Mouse (Mus musculus) MEL-GATA-1-ER (cell line): Measurements from ENCODE around the gene Ublcp1.
"Not testable (repeated sequence)": the region's sequence is repeated elsewhere in the genome, so short reads cannot be mapped to it uniquely, and the experiment has no call there.

Source experiments
- DNase-seq: peaks from one replicate; pipeline ENCODE4 v3.0.0-alpha.2; 2012; ENCODE audit warnings: low read depth; ENCODE audit errors: extremely low read depth

Gene Ublcp1

DNA sequence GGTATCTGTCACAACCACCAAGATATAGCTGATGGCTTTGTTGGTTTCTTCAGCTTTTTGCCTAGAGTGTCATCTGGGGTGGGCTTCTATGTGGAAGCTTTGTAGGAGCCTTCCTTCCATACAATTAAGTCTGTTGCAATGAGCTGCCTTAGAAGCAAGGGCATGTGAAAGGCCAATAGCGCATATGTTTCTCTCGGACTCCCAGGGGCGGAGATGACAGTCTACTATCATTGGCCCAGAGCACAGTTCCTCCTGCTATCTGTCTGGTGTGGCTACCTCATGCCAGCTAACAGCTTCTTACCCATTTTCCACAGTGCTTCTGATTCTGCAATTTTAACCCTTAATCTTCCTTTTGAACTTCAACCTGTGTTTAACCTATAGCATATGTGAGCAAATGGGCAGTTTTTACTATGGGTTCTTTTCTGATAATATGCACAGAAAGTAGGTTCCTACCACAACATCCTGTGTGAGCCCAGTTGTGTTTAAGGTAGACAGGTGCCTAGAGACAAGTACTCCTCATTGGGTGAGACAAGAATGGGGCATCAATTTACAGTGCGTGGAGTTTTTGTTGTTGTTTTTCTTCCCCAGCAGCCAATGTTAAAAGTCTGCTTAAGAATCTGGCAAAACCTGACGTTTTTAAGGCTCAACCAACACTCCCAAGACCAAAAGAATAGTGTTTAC, 24.5 kb upstream of the Ublcp1 start:
- DNase-seq, result no peak

- DNase-seq, result no peak
These were observed 18.8 kb upstream of the Ublcp1 start for GRCm38 (mm10) chr11:44489117-44489516.

GRCm38 (mm10) chr11:44485089-44485736, 14.9 kb upstream of the Ublcp1 start:
- no peak for DNase-seq

DNA sequence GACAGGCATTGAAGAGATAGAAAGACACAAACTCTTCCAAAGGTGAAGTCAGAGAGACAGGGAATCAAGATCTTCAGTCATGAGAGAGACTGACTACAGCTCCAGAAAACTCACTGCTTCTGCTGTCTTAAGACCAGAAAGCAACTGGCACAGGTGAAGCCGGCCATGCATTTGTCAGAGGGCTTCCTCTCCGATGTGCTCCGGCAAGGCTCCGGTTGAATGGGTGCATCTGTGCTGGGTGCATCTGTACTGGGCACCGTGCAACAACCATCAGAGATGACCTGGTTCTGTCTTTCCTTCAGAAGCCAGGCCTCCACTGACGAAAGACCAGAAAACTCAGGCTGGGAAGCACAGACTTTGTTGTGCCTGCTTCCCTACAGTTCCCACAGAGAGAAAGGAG, 9.9 kb upstream of the Ublcp1 start:
- DNase-seq, result no peak

GRCm38 (mm10) chr11:44478382-44478781, 8.1 kb upstream of the Ublcp1 start:
- peak; percentile 12 for DNase-seq

- DNase-seq, result no peak
These were observed 6.1 kb upstream of the Ublcp1 start for GRCm38 (mm10) chr11:44476445-44476844.

- DNase-seq, result no peak
These were observed 5.2 kb upstream of the Ublcp1 start for GRCm38 (mm10) chr11:44475467-44475866.

DNA sequence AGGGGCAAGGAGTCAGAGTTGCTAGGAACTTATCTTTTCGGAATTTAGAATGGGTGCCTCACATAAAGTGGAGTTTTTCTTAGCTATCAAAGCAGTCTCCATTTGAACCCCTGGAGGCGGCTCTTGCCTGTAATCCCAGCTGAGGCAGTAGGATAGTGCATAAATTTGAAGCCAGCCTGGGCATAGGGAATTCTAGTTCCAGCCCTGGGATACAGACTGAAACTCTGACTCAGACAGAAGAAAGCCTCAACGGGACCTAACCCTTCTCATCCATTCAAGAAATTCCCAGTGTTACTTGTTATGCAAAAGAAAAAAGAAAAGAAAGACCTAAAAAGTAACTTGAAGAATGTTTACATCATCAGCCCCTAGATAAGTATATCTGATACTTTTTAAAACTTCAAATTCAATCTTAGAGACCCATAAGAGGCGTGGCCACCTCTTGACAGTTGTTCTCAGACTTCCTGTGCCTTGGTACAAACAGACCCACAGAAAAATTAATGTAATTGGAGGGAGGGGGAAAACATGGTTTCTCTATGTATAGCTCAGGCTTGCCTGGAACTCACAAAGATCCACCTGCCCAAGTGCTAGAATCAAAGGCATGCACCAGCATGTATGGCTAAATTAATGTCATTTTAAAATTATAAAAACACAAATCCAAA, 1.2 kb upstream of the Ublcp1 start:
- no peak for DNase-seq

DNA sequence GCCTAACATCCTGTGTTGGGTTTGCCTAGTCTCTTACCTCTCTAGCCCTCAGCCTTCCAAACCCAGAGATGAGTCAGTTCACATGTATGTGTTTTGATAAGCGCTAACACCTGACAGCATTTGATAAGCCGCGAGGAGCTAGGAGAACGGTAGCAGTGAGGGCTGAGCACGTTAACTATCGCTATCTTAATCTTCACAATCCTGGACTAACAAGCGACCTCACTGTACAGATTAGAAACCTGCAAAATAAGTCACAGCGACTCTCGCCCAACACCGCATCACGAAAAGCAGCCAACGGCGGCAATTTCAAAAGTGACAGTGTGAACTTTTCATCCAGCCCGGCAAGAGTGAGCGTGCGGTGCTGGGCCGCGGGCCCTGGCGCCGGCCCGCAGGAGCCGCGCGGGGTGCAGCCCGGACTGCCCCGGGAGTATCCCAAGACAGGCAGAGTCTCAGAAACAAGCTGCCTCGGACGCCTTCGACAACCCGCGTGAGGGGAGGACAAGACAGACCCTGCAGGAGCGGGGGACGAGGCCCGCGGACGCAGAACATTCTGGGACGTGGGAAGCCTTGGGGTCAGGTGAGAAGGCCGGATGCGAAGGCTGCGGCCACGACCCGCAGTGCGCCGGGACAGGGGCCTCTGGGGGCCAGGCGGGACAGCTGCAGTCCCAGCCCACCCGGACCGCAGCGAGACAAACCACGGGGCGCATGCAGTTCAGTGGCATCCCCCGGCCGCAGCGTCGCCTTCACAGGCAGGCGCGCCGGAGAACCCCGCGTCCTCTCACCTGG, 459 bp downstream of the Ublcp1 start:
- peak; percentile 22 for DNase-seq

DNA sequence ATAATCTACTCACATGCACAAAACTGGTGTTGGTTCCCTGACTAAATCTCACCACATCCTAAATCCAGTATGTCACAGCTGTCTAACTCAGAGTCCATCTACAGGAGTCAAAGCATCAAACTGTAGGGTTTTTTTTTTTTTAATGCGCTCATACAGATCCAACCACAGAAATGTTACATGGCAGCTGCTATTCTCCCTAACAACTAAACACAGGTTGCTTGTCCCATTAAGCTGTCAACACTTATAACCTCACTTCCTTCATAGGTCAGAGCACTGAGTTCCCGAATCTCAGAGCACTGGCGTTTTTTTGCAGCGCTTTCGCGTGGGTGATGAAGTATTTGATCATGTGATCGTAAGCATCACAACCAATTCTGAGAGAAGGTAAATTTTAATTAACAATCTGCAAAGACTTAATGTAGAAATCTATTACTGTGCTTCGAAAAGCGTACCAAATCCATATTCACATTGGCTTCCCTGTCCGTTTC, 1.9 kb downstream of the Ublcp1 start:
- no peak for DNase-seq

- DNase-seq, result no peak
These were observed 3.3 kb downstream of the Ublcp1 start for GRCm38 (mm10) chr11:44466949-44467442.

DNA sequence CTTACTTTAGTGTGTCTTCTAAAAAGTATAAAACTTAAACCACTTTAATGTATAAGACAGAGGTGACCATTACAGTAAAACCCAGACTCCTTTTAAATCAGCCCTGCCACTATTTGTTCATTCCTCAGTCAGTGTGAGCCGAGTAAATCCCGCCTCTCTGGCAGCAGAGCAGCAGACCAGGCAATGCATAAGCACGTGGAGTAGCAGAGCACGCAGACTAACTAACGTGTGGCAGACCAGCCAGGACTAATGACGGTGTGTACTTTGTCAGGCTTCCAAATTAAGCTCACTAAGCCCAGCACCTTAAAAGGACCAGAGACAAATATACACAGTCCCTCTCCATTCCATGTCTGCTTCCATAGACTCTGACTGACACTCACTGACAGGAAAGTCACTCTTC, 8.8 kb downstream of the Ublcp1 start:
- DNase-seq, result no peak

DNA sequence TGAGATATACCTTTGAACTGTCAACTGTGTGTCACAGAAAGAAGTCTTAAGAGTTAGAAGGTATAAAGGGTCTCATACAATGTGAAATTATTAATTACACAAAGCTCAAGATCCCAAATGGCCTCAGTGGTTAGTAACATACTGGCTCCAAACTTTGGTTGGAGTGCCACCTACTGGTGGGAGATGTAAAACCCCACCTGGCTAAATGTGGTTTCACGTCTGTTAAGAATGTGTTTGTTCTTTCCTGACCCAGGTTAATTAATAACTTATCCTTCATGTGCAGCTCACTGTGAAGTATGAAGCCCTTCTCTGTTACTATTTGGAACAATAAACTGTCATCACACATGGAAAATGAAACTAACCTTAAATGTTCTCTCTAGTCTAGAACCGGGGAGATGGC, 16.9 kb downstream of the Ublcp1 start:
- peak; percentile 13 for DNase-seq

DNA sequence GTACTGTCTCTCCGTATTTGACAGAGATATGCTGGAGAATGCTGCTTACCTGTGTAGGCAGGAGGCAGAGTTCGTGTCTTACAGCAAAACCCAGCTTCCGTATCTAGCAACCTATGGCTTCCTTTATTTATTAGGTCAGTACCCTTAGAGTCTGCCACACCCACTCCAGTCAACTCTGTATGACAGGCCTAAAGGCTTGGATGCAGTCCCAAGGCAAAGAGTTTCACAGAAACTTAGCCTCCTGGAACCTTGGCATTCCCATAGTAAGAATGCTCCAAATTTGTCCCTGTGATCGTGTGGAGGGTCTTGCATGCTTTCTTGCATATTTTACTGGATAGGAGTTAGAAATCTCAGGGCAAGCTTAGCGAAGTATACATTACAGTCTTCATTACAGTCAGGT, 18.3 kb downstream of the Ublcp1 start:
- DNase-seq, result not testable (repeated sequence)

- DNase-seq, result no peak
These were observed 19.3 kb downstream of the Ublcp1 start for GRCm38 (mm10) chr11:44451046-44451445.

DNA sequence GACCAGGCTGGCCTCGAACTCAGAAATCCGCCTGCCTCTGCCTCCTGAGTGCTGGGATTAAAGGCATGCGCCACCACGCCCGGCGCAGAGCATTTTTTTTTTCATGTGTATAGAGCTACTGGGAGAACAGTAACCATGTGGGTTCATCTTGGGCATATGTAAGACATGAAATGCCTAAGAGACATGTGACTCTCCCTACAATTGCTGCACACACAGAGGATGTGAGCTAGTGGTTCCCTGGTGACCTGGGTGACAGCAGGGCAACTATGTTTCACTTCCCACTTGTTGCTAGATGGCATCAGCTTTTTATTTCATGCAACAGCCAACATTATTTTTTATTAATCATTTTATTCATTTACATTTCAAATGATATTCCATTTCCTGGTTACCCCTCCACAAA, 32.5 kb downstream of the Ublcp1 start:
- no peak for DNase-seq

DNA sequence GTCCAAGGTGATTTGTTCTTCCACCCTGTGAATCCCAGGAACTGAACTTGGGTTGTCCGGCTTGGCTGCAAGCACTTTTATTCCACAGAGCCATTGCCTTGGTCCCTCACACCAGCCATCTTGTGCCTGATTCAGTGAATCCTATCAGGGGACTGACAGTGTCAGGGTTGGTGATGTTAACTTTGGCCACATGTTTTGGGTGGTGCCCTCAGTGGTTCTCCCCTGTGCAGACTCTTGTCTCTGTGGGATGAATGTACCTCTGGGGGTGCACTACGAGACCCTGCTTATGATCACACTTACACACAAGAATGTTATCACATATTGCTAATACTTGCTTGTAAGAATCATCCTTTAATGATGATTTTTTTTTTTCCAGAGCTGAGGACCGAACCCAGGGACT, 40.3 kb downstream of the Ublcp1 start:
- DNase-seq, result no peak

- DNase-seq, result no peak
These were observed 42.3 kb downstream of the Ublcp1 start for GRCm38 (mm10) chr11:44427951-44428350.

GRCm38 (mm10) chr11:44425626-44426025, 44.7 kb downstream of the Ublcp1 start:
- DNase-seq, result no peak

DNA sequence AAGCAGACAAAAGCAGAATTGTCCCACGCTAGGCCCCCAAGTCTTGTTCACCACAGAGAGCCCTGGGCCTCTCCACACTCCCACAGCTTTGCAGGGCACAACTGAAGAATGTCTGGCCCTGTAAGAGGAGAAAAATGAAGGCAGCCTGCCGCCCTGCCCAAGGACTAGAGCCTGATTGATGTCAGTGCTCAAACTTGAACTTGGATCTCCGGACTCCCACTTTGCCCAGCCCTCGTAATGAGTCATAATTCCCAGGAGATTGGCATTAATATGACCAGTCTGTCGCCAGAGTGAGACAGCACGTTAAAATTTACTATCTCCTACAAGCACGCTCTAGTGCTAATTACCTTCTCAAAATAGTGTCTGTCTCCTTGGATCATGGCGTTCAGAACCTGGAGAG, 45.3 kb downstream of the Ublcp1 start:
- no peak for DNase-seq

- DNase-seq, result no peak
These were observed 46.3 kb downstream of the Ublcp1 start for GRCm38 (mm10) chr11:44423955-44424354.

GRCm38 (mm10) chr11:44423261-44423660, 47.0 kb downstream of the Ublcp1 start:
- no peak for DNase-seq
